Mouse (Mus musculus): Measurements from ENCODE around the gene Rasgef1b.

GRCm38 (mm10) chr5:99630087-99630486, 98.8 kb downstream of the Rasgef1b start:
- TF ChIP-seq TCF12 (IDR thresholded peaks at IDR 0.05; ENCODE audit: low read depth, low read length) (no peak), CTCF (conservative IDR thresholded peaks at IDR 0.05 in 1 of 2, IDR thresholded peaks at IDR 0.05 in 1 of 2; ENCODE audit: low read depth in 2 of 2, low read length in 2 of 2) (peak; percentile 54 to 58), ZKSCAN1 (IDR thresholded peaks at IDR 0.05; ENCODE audit: borderline replicate concordance, low read depth, low read length) (no peak), ZNF384 (IDR thresholded peaks at IDR 0.05; ENCODE audit: low read depth, low read length) (no peak), POLR2AphosphoS2 (IDR thresholded peaks at IDR 0.05; ENCODE audit: low read depth, low read length) (no peak), ELF1 (IDR thresholded peaks at IDR 0.05; ENCODE audit: low read depth, low read length) (no peak), EP300 (IDR thresholded peaks at IDR 0.05; ENCODE audit: low read length) (no peak), POLR2A (IDR thresholded peaks at IDR 0.05; ENCODE audit: low read depth, low read length) (no peak), HCFC1 (IDR thresholded peaks at IDR 0.05; ENCODE audit: low read depth, low read length) (no peak)
